ENCODE assay signal across 7 mouse cellular contexts in the genomic region with DNA sequence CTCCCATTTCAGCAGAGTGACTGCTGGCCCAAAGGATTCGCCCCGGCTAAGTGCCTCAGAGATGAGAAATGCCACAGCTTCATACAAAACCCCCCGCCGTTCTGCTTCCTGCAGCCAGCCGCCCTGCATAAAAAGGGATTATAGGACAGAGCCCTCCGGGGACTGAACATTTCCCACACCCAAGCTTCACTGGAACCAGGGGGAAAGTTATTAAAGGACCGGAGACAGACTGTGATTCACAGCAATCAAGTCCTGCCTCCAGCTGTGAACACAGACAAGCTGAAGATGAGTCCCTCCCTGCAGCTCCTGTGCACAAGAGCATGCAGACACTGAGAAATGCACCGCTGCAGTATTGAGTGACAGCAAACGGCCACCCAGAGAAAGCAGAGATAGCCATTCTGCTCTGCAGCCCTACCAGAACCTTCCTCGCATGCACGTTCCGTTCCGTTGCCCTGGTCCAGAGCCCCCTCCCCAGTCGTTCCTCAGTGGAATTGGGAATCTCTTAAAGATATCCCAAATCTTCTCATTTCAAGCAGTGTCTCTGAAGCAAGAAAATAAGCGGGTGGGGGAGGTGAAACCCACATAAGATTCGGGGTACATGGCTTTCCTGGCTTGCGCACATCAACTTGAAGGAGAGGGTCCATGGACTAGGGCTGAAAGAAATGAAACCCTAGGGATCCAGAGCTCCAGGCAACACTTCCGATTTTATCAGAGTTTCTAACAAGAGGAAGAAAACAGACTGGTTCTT. TPM values are rescaled to one million over a fixed set of nuclear protein-coding genes. Genes with fewer than 3 reads are reported as not detected.
A peak's percentile ranks its signal among the peaks of the same experiment; 100 is the strongest.
DNase-seq lines count a peak whose midpoint lies in the region; ATAC-seq lines count a peak whose summit lies in the region.

No protein-coding gene starts in this region.

- 11% methylated on average over 18 of the region's 18 CpGs for WGBS in heart, embryonic 16.5 days
- 3% methylated on average over 18 of the region's 18 CpGs for WGBS in midbrain, embryonic 10.5 days

- no peaks in the 10 kb centered on the region for H3K36me3 ChIP-seq in heart, embryonic 16.5 days (ENCODE audit: control insufficient read depth, insufficient read depth)
- no peaks in the 10 kb centered on the region for H3K36me3 ChIP-seq in midbrain, embryonic 10.5 days

- H3K27me3 ChIP-seq in heart, embryonic 16.5 days (ENCODE audit: control insufficient read depth, insufficient read depth, low read length) = peaks cover 8% of the 10 kb centered on the region
- H3K27me3 ChIP-seq in midbrain, embryonic 10.5 days (ENCODE audit: low read depth, poor library complexity, severe bottlenecking) = peaks cover 85% of the 10 kb centered on the region

- H3K27ac ChIP-seq in heart, embryonic 16.5 days (ENCODE audit: low read length) = no peak overlapping the region
- H3K27ac ChIP-seq in midbrain, embryonic 10.5 days (replicated peaks) = peak overlapping the region; percentile 78

- peak overlapping the region; percentile 59 for H3K9ac ChIP-seq in heart, embryonic 16.5 days (ENCODE audit: low read length)

- H3K4me3 ChIP-seq in heart, embryonic 16.5 days (ENCODE audit: low read length) = peak overlapping the region; percentile 19
- H3K4me3 ChIP-seq in midbrain, embryonic 10.5 days = peak overlapping the region; percentile 81

- H3K9me3 ChIP-seq in heart, embryonic 16.5 days (replicated peaks; ENCODE audit: control insufficient read depth, low read length) = no peaks in the 10 kb centered on the region
- H3K9me3 ChIP-seq in midbrain, embryonic 10.5 days (replicated peaks) = no peaks in the 10 kb centered on the region

- no peak for ATAC-seq in heart, embryonic 16.5 days (replicated peaks; ENCODE audit: extremely low read depth, insufficient read depth, low FRiP score)

- peak; percentile 45 for DNase-seq in Muller cell, postnatal 12 days (ENCODE audit: inconsistent ontology term)
- DNase-seq in brain, adult 2 months (ENCODE audit: low read depth, low spot score) = peak; percentile 62
- DNase-seq in midbrain, embryonic 10.5 days (ENCODE audit: low spot score) = peak; percentile 73
- no peak for DNase-seq in thymus, postnatal 14 days
- no peak for DNase-seq in cerebellum, postnatal 25 days
- no peak for DNase-seq in c-Kit-positive CD71-positive TER-119-positive erythroid progenitor cells, embryonic 14.5 days (ENCODE audit: low spot score)

- H3K4me2 ChIP-seq in heart, embryonic 16.5 days (ENCODE audit: low read depth, low read length) = peak overlapping the region; percentile 54

- peaks cover 48% of the 10 kb centered on the region for H3K4me1 ChIP-seq in heart, embryonic 16.5 days (ENCODE audit: control insufficient read depth, insufficient read depth, low read length)
- peaks cover 62% of the 10 kb centered on the region for H3K4me1 ChIP-seq in midbrain, embryonic 10.5 days

RNA-seq across cellular contexts. Expression of a gene that starts 2.8 kb away (rescaled TPM):
- polyA plus RNA-seq in heart, embryonic 16.5 days (2015; fragmentation: Nextera tagmentation; extraction: Ambion mirVana) = 48.9 and 57.2 TPM in 2 replicates
- 26.7 and 35.9 TPM in 2 replicates for polyA plus RNA-seq in midbrain, embryonic 10.5 days (2016; fragmentation: Nextera tagmentation; extraction: Ambion mirVana)

RNA-seq across cellular contexts. Expression of a gene that starts 20.5 kb away (rescaled TPM):
- 0.35 and 0.43 TPM in 2 replicates for polyA plus RNA-seq in heart, embryonic 16.5 days (2015; fragmentation: Nextera tagmentation; extraction: Ambion mirVana)
- polyA plus RNA-seq in midbrain, embryonic 10.5 days (2016; fragmentation: Nextera tagmentation; extraction: Ambion mirVana) = 0.28 and 0.36 TPM in 2 replicates

RNA-seq across cellular contexts. Expression of a gene that starts 29.0 kb away (rescaled TPM):
- 60.7 and 68.9 TPM in 2 replicates for polyA plus RNA-seq in heart, embryonic 16.5 days (2015; fragmentation: Nextera tagmentation; extraction: Ambion mirVana)
- 32.2 and 34.7 TPM in 2 replicates for polyA plus RNA-seq in midbrain, embryonic 10.5 days (2016; fragmentation: Nextera tagmentation; extraction: Ambion mirVana)

RNA-seq across cellular contexts. Expression of a gene that starts 31.6 kb away (rescaled TPM):
- polyA plus RNA-seq in heart, embryonic 16.5 days (2015; fragmentation: Nextera tagmentation; extraction: Ambion mirVana) = 10.6 and 11.9 TPM in 2 replicates
- 4.1 and 4.4 TPM in 2 replicates for polyA plus RNA-seq in midbrain, embryonic 10.5 days (2016; fragmentation: Nextera tagmentation; extraction: Ambion mirVana)

RNA-seq across cellular contexts. Expression of a gene that starts 40.9 kb away (rescaled TPM):
- polyA plus RNA-seq in heart, embryonic 16.5 days (2015; fragmentation: Nextera tagmentation; extraction: Ambion mirVana) = 34.4 and 36.3 TPM in 2 replicates
- polyA plus RNA-seq in midbrain, embryonic 10.5 days (2016; fragmentation: Nextera tagmentation; extraction: Ambion mirVana) = 12.7 and 21.1 TPM in 2 replicates

Comparison
In these comparisons a context has a peak if more than half of its experiments do, and no peak if none do; other contexts are left out.
1. DNase-seq: peak in Muller cell, postnatal 12 days (single experiment), brain, adult 2 months (single experiment) and midbrain, embryonic 10.5 days (single experiment); none in thymus, postnatal 14 days (single experiment), cerebellum, postnatal 25 days (0 of 2) and c-Kit-positive CD71-positive TER-119-positive erythroid progenitor cells, embryonic 14.5 days (single experiment).